Mouse (Mus musculus) lung, postnatal 0 days (tissue): ENCODE results near the gene Hspa14. TPM values are rescaled to one million over a fixed set of nuclear protein-coding genes. Genes with fewer than 3 reads are reported as not detected.

Source experiments
- ATAC-seq: fragments of 200-750 bp; cut with Nextera tagmentation; 2 replicates; pipeline ENCODE4 v1.8.0; 2017; ENCODE audit warnings: moderate library complexity
- DNase-seq: peaks from one replicate; pipeline ENCODE4 v3.0.0-alpha.2; 2016; ENCODE audit warnings: low spot score
- H3K27ac ChIP-seq: fragments of 300-500 bp; sonication (generic); 2 replicates; pipeline ENCODE4 v1.5.1; 2014; ENCODE audit warnings: antibody characterized with exemption, mild to moderate bottlenecking, low read length, mixed read lengths
- H3K27me3 ChIP-seq: fragments of 300-500 bp; sonication (generic); replicated peaks from 2 replicates; pipeline ENCODE4 v1.6.1; 2014; ENCODE audit warnings: low read length, mixed read lengths; ENCODE audit not compliant: insufficient read depth
- H3K36me3 ChIP-seq: fragments of 300-500 bp; sonication (generic); 2 replicates; pipeline ENCODE4 v1.6.1; 2014; ENCODE audit warnings: low read length, mixed read lengths; ENCODE audit not compliant: insufficient read depth
- H3K4me1 ChIP-seq: fragments of 300-500 bp; sonication (generic); 2 replicates; pipeline ENCODE4 v1.6.1; 2014; ENCODE audit warnings: antibody characterized with exemption, low read depth, low read length, mixed read lengths; ENCODE audit not compliant: insufficient read depth
- H3K4me2 ChIP-seq: fragments of 300-500 bp; sonication (generic); replicated peaks from 2 replicates; pipeline ENCODE4 v1.6.1; 2014; ENCODE audit warnings: low read depth, mild to moderate bottlenecking, low read length, moderate library complexity, mixed read lengths
- H3K4me3 ChIP-seq: fragments of 300-500 bp; sonication (generic); 2 replicates; pipeline ENCODE4 v1.5.1; 2014; ENCODE audit warnings: low read depth, low read length
- H3K9ac ChIP-seq: fragments of 300-500 bp; sonication (generic); replicated peaks from 2 replicates; pipeline ENCODE4 v1.6.1; 2014; ENCODE audit warnings: low read depth, mild to moderate bottlenecking
- H3K9me3 ChIP-seq: fragments of 300-500 bp; sonication (generic); 2 replicates; pipeline ENCODE4 v1.6.1; 2016; ENCODE audit warnings: low read length, mixed read lengths
- CTCF ChIP-seq: IDR thresholded peaks from 2 replicates; pipeline ENCODE4 v1.5.1; 2016; ENCODE audit warnings: antibody characterized with exemption, mild to moderate bottlenecking
- EP300 ChIP-seq: IDR thresholded peaks from 2 replicates; pipeline ENCODE4 v1.6.1; 2016; ENCODE audit warnings: antibody characterized with exemption, mild to moderate bottlenecking, control low read depth
- whole genome bisulfite sequencing: fragments of 180-500 bp; shearing (Covaris S2); extraction: QIAGEN DNeasy Blood & Tissue Kit; methylation state at CpG from one replicate; pipeline ENCODE4 v1.1.7; 2014; 5-methylcytosine and 5-hydroxymethylcytosine counted together
- polyA plus RNA-seq: library from polyadenylated mRNA; unstranded; fragments of >200 nt; fragmentation: Nextera tagmentation; extraction: Ambion mirVana; gene quantifications from 2 replicates; pipeline ENCODE4 v1.2.1, GENCODE M21; 2015

Hspa14 gene
- polyA plus RNA-seq: 46.8 and 46.9 TPM in 2 replicates

DNA sequence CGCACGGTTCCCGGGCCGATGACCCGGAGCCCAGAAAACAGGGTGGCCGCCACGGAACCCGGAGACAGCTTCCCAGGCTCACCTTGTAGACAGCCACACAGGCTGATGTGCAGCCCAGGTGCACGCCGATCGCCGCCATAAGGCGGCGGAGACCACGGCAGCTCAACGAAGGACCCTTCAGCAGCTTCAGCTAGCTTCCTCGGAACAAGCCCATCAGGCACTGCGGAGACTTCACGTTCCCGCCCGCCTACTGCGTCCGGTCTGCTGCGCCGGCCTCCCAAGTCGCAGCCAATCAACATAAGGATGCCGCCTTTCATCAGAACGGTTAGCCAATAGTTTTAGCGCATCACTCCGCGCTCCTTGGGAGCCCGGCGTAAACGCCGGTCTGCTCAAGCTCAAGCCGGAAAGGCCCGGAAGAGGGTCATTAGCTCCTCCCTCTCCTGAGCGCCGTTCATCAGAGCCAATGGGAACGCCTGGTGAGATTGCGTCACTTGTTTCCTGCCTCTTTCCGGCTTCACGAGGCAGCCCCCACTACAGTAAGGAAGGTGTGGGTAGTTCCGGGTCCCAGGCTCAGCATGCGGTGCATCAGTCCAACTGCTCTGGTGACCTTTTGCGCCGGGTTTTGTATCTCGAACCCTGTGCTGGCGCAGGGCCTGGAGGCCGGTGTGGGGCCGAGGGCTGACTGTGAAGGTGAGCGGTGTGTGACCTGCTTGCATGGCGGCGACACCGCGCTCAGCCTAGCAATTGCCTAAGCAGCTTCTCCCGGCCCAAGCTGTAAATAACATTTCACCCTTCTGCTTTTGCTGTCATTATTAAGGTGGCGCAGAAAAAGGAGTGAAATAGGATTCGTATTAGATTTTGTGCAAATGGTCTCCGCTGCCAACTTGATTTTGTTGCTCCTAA, at the start of gene Hspa14, which contains the start of the genes Gm45902 and Cdnf:
Gene Hspa14 (minus strand): TSS at position 263 of the 903 bp plus-strand sequence.
Gene Gm45902 (minus strand): TSS at position 239 of the 903 bp plus-strand sequence.
Gene Cdnf (plus strand): TSS at position 479 of the 903 bp plus-strand sequence.
- H3K36me3 ChIP-seq: peaks cover 8% of the 10 kb centered on the region; the same call in 1 of the 2 replicates
- H3K27me3 ChIP-seq: no peaks in the 10 kb centered on the region
- peak; percentile 99 for ATAC-seq
- 2% methylated on average over 60 of the region's 60 CpGs for WGBS
- peak within 1 kb of the TSS; percentile 79 for H3K4me3 ChIP-seq
- peak; percentile 99 for DNase-seq
- peak within 1 kb of the TSS; percentile 81 for H3K27ac ChIP-seq
- TF ChIP-seq EP300: no peak
- no peak for TF ChIP-seq CTCF
- H3K9ac ChIP-seq: peak within 1 kb of the TSS; percentile 75
- H3K4me1 ChIP-seq: peaks cover 12% of the 10 kb centered on the region; the same call in 1 of the 2 replicates
- H3K9me3 ChIP-seq: no peaks in the 10 kb centered on the region
- peak within 1 kb of the TSS; percentile 86 for H3K4me2 ChIP-seq

DNA sequence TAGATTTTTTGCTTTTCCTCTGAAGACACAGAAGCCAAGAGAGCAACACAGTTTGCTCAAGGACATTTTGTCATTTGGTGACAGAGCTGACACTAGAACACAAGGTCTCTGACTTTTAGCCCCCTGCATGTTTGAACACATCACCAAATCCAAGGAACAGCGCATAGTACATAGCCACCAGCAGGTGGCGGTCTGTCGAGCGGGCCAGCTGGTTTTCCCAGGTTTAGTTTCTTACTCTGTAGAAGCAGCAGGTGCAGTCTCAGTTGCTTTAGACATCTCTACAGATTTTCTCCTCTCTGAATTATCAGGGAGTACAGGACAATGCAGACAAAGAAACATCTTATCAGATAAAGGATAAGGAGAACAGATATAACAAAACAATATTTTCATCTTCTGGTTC, 34.0 kb upstream of the Hspa14 start:
- Histone ChIP-seq H3K27ac (no peak overlapping the region), H3K9ac (no peak overlapping the region), H3K9me3 (no peaks in the 10 kb centered on the region), H3K4me2 (no peak overlapping the region), H3K27me3 (no peaks in the 10 kb centered on the region), H3K36me3 (no peaks in the 10 kb centered on the region), H3K4me1 (no peaks in the 10 kb centered on the region), H3K4me3 (no peak overlapping the region)
- TF ChIP-seq CTCF: peak; percentile 89
- no peak for TF ChIP-seq EP300
- DNase-seq (peak; percentile 73), ATAC-seq (no peak)
- WGBS: under 1% methylated on average over 4 of the region's 4 CpGs

DNA sequence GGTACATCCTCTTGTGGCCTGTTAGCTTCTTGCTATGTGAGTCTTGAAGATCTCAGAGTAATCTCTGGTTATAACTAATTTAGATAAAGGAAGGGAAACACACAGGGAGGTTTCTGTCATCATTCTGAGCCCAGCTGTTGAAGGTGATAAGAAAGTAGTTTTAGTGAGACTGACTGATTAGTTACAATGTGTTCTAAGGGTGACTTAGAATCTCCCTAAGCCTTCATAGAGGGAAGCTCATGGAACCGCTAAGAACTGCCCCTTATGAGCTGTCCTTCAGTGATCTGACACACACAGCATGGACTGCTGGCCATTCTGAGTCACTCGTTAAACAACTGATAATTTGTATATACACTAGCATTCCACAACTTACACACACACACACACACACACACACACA, 33.4 kb upstream of the Hspa14 start:
- H3K27me3 ChIP-seq: no peaks in the 10 kb centered on the region
- H3K4me3 ChIP-seq: no peak overlapping the region
- 50% methylated on average over 2 of the region's 2 CpGs for WGBS
- no peak overlapping the region for H3K9ac ChIP-seq
- DNase-seq (no peak), ATAC-seq (no peak)
- H3K36me3 ChIP-seq: no peaks in the 10 kb centered on the region
- no peak overlapping the region for H3K4me2 ChIP-seq
- no peak for TF ChIP-seq CTCF
- TF ChIP-seq EP300: no peak
- no peaks in the 10 kb centered on the region for H3K9me3 ChIP-seq
- H3K4me1 ChIP-seq: no peaks in the 10 kb centered on the region
- no peak overlapping the region for H3K27ac ChIP-seq

DNA sequence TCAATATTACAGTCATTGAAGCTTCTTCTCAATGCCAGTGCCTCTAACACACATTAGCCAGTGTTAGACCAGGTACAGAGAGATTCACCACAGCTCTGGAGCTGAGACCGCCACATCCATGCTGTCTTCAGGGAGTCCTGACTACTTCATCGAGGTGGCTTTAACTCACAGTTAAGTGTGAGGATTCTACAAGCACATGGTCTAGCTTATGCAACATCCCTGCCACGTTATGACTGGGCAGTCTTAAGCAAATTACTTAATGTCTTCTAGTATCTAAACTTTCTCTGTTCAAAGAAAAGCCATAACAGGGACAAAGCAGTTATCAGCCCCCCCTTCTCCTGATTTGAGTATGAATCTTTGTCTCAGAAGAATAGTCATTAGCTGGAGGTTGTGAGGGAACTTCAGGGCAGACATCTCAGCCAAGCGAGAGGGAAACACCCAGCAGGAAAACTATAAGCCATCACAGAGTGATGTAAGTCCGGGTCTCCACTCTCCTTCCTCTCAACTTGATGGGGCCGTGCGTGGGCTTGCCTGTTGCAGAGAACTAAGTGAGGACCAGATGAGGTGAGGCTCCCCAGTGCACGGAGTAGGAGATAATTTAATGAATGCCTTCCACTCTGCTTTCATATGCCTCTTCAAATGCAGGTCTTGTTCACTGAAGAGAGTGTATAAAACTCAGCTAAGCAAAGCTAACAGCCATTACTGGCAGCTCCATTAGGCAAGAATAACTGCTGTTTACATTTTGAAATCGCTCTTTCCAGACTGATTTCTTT, 28.9 kb upstream of the Hspa14 start:
- Histone ChIP-seq H3K27ac (no peak overlapping the region), H3K9me3 (no peaks in the 10 kb centered on the region), H3K9ac (no peak overlapping the region), H3K4me2 (no peak overlapping the region), H3K4me1 (no peaks in the 10 kb centered on the region), H3K36me3 (no peaks in the 10 kb centered on the region), H3K27me3 (no peaks in the 10 kb centered on the region), H3K4me3 (no peak overlapping the region)
- no peak for TF ChIP-seq CTCF
- TF ChIP-seq EP300: no peak
- DNase-seq (no peak), ATAC-seq (no peak)
- 42% methylated on average over 9 of the region's 9 CpGs for WGBS

DNA sequence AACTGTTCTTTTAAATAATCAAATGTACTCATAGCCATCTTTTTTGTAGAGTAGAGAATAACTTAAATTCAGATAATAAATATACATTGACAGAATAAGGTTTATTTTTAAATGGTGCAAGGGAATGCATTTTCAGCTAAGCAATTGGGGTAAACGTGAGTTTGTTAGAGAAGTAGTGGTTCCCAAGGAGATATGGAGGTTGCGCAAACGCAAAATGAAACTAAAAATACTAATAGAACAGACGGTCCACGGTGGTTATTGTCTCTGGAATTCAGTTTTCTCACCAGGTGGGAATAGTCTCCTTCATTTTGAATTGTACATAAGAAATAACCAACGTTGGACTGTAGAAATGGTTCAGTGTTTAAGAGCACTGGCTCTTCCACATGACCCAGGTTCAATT, 13.7 kb upstream of the Hspa14 start:
- Histone ChIP-seq H3K9me3 (no peaks in the 10 kb centered on the region), H3K9ac (no peak overlapping the region), H3K4me3 (no peak overlapping the region), H3K4me1 (no peaks in the 10 kb centered on the region), H3K4me2 (no peak overlapping the region), H3K36me3 (no peaks in the 10 kb centered on the region), H3K27me3 (no peaks in the 10 kb centered on the region), H3K27ac (no peak overlapping the region)
- DNase-seq: no peak
- TF ChIP-seq CTCF (no peak), EP300 (no peak)
- 71% methylated on average over 6 of the region's 6 CpGs for WGBS
- no peak for ATAC-seq

DNA sequence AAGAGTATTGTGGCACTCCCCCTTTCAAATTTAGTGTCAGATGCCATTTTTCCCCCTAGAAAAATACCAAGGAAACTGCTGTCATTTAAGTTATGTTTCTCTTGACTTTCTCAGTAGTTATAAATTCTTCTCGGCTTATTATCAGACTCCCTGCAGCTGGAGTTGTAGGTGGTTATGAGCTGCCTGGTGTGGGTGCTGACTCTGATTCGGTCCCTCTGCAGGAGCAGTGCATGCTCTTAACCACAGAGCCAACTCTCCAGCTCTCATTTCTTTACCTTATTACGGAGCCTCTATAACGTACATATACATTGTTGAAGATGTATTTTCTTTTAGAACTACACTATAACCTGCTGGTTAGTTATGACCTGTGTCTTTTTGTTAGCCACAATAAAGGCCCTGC, 9.9 kb upstream of the Hspa14 start:
- H3K4me1 ChIP-seq: no peaks in the 10 kb centered on the region
- H3K9ac ChIP-seq: no peak overlapping the region
- TF ChIP-seq CTCF (no peak), EP300 (no peak)
- no peaks in the 10 kb centered on the region for H3K36me3 ChIP-seq
- ATAC-seq (no peak), DNase-seq (no peak)
- H3K4me3 ChIP-seq: no peak overlapping the region
- 68% methylated on average over 4 of the region's 4 CpGs for WGBS
- H3K4me2 ChIP-seq: no peak overlapping the region
- no peaks in the 10 kb centered on the region for H3K9me3 ChIP-seq
- no peaks in the 10 kb centered on the region for H3K27me3 ChIP-seq
- H3K27ac ChIP-seq: no peak overlapping the region
